Mouse (Mus musculus) layer of hippocampus, postnatal 14 days (tissue): Measurements from ENCODE around the gene Vmn2r83. TPM values are rescaled to one million over a fixed set of nuclear protein-coding genes. Genes with fewer than 3 reads are reported as not detected.

Source experiments
- DNase-seq, 2 experiments: peaks; one replicate each; pipeline ENCODE4 v3.0.0; 2021 to 2022; ENCODE audit warnings: low spot score in 2 of 2, mixed read lengths in 1 of 2
- microRNA-seq, 2 experiments: library from miRNA; unstranded; fragments of <30 nt; microRNA quantifications; one replicate each; pipeline ENCODE4 v1.2.0; 2021
- total RNA-seq, 2 experiments: library from RNA; stranded (reverse); gene quantifications; 2 replicates each; pipeline ENCODE4 v1.2.3; 2021

Gene Vmn2r83
- total RNA-seq, 2 experiments from 2014 or later: not detected

DNA sequence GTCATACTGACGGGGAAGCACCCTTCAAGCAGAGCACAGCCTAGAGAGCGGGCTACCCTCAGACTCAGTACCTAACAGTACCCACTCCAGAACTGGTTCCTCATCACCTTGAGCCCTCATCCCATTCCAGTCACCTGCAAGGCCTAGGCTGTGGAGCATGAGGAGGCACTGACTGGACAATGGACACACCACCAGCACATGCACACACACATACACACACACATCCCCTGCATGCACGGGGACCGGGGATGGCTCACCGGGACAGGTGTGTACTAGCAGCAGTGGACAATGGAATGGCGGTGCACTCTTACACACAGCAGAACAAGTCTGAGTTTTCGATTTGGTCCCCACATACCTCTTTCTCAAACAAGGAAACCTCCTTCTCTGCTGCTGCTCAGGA lies 68.7 kb downstream of the Vmn2r83 start:
- DNase-seq: no peak

DNA sequence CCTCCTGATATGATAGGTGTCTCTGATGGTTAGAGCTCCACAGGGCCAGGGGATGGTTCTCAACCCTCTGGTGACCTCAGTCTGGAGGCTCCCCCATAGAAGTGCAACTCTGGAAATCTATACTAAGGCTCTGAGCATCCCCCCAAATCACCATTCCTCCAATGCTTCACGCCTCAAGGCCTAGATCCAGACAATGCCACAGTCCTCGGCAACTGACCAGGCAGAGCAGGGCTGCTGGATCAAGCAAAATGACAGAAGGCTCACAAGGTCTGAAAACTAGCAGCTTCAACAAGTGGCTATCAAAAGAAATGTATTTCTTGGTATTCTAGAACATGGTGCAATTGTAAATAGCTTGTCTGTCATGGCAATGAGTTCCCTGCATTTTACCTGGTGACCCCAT lies 69.2 kb downstream of the Vmn2r83 start:
- no peak for DNase-seq

DNA sequence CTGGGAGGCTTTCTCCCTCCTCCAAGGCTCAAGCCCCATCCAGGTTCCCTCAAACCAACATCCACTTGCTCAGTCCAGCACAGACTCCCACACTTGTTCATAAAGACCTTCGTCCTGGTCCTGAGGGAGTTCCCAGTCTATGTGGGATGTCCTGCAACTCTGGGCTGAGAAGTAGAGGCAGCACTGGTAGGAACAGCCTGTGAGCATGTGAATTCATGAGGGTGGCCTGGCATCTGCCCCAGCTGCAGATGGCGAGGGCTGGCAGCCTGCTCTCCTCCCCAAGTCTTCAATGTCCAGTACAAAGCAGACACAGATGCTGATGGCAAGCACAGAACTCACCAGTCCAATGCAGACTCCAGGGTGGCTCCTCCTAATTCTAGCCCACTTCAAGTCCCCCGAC lies 69.8 kb downstream of the Vmn2r83 start:
- DNase-seq: no peak

DNA sequence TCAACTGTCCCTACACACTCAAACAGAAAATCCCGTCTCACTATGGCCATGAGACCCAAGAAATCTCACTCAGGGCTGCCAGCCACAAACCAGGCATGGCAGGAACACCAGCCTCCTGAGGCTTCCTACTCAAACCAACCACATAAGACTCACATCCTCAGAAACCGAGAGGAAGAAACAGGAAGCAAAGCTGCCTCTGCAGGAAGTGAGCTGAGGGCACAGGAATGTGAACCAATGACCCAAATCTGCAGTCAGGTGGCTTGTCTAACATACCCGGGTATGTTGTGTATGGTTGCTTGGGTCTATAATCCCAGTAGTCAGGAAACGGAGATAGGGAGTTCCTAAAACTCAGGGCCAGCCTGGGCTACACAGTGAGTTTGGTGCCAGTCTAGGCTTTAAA lies 70.3 kb downstream of the Vmn2r83 start:
- no peak for DNase-seq

DNA sequence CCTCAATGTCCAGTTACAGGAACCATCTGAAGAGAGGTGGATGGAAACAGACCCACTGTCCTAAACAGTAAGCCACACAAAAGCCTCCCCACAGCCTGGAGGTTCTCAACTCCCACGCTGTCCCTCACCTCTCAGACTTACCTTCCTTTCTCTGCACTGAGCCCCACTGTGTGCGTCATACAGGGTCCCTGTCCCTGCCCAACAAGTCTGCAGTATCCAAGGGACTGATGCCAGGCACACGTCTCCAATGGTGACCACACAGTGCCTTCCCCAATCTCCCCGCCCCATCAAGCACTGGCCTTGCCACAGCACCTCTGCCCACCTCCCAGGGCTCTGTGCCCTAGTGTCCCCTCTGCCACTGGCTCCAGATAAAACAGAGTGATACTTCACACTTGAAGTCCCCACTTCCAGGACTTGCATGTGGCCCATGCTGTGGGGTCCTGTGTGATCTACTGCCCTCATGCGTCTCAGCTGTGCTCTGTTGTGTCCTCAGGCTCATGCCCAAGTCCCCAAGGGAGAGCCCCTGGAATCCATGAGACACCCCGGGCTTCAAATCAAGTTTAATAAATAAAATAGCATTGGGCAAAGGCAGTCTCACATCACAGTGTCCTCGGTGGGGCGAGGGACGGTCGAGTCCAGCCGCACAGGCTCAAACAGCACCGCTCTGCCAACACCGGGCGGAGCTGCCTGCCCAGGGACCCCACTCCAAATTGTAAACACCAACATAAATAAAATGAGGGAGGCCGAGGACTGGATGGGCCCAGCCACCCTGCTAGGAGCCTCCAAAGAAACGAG lies 71.4 kb downstream of the Vmn2r83 start:
- no peak for DNase-seq

DNA sequence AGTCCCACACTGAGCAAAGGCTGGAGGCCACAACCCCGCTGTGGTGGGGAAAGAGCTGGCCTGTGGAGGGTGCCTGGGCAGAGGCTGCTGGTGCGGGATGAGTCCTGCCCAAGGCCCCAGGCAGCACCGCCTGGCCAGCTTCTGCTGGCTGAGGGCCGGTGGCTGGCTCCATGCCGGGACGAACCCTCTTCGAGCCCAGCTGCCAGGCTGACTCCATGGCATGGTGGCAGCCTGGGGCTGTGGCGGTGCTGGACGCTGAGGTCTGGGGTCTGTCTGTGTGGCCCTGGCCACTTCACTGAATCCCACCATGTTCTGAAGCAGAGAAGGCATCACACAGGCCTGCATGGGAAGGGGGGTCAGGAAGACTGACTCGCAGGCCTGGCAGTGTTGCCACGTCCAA lies 72.2 kb downstream of the Vmn2r83 start:
- DNase-seq: no peak

DNA sequence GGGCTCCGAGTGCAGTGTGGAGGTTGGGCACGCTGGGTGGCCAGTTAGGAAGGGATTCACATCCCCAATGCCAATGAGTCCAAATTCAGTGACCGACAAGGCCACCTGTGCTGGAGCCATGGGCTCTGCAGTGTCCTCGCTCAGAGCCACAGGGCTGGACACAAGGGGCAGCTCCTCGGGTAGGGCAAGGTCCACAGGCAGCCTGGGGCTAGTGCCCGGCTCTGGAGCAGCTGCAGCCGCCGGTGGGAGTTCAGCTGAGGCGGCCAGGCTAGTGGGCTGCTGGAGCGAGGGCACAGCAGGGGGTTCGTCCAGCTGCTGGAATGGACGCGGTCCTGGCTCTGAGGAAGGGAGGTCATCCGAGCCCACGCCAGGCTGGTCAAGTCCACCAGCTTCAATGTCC lies 73.0 kb downstream of the Vmn2r83 start:
- no peak for DNase-seq

DNA sequence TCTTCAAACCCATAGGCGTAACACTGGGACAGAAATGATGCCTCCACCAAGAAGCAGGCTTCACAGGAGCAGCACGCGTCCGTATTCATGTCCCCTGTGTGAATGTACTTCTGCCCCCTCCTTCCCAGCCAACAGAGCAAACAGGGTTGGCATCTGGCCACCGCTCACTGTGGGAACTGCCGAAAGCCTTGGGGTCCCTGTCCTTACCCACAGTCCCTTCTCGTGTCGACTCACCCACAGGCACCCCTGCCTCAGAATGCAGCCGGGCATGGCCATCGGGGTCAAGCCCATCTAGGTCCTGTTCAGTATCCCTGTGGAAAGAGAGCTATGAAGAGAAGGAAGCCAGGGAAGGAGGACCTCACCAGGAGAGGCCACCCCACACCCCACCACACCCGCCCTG lies 73.6 kb downstream of the Vmn2r83 start:
- DNase-seq: no peak

Small RNA genes within 50 kb of the gene (microRNA-seq; reads per million reads assigned to microRNA genes)
- 0.28 to 1.6 reads per million in 2 experiments for gene Mir6909

Other genes with a start within 250 kb of the Vmn2r83 start
- gene Vmn2r81, start 221.0 kb upstream of the Vmn2r83 start, total RNA-seq: not detected
- gene Vmn2r82, start 112.2 kb upstream of the Vmn2r83 start, total RNA-seq: not detected
- 1 to 10 TPM; 5.2 to 8.5 TPM for gene Plpp2, start 65.1 kb downstream of the Vmn2r83 start, total RNA-seq
- gene Mier2, start 86.5 kb downstream of the Vmn2r83 start, total RNA-seq: 10 to 100 TPM; 51.5 to 52.8 TPM
- not detected for gene Theg, start 118.6 kb downstream of the Vmn2r83 start, total RNA-seq
- gene C2cd4c, start 145.3 kb downstream of the Vmn2r83 start, total RNA-seq: 1 to 10 TPM; 6.5 to 8.3 TPM
- 10 to 100 TPM; 42.7 to 44.5 TPM for gene Shc2, start 169.2 kb downstream of the Vmn2r83 start, total RNA-seq
- under 1 TPM; 0.52 to 0.53 TPM for gene Odf3l2, start 177.0 kb downstream of the Vmn2r83 start, total RNA-seq
- under 1 TPM in 1 of 2 experiments, not detected in 1; 0.37 TPM for gene Madcam1, start 195.8 kb downstream of the Vmn2r83 start, total RNA-seq
- gene Tpgs1, start 200.6 kb downstream of the Vmn2r83 start, total RNA-seq: 10 to 100 TPM; 72.3 to 73.2 TPM
- 10 to 100 TPM; 60.9 to 68.5 TPM for gene Cdc34, start 213.5 kb downstream of the Vmn2r83 start, total RNA-seq
- gene Gzmm, start 220.3 kb downstream of the Vmn2r83 start, total RNA-seq: 1 to 10 TPM; 1.7 to 1.9 TPM
- gene Bsg, start 235.8 kb downstream of the Vmn2r83 start, total RNA-seq: 100 to 1,000 TPM; 695 to 807 TPM
- gene Hcn2, start 247.9 kb downstream of the Vmn2r83 start, total RNA-seq: 10 to 100 TPM; 89.2 to 96.6 TPM